Mouse (Mus musculus) embryonic facial prominence, embryonic 13.5 days (tissue): Measurements from ENCODE around the gene Adprm. TPM values are rescaled to one million over a fixed set of nuclear protein-coding genes. Genes with fewer than 3 reads are reported as not detected.

Experiments
- ATAC-seq: fragments of 200-750 bp; cut with Nextera tagmentation; 2 replicates; pipeline ENCODE4 v1.8.0; 2017; ENCODE audit warnings: low read depth; ENCODE audit not compliant: insufficient number of reproducible peaks, insufficient read depth, low FRiP score, low TSS enrichment
- H3K27ac ChIP-seq: fragments of 300-500 bp; sonication (generic); 2 replicates; pipeline ENCODE4 v1.5.1; 2015; ENCODE audit warnings: moderate library complexity, mild to moderate bottlenecking, inconsistent platforms
- H3K27me3 ChIP-seq: fragments of 300-500 bp; sonication (generic); 2 replicates; pipeline ENCODE4 v1.6.1; 2015; ENCODE audit warnings: mild to moderate bottlenecking, inconsistent platforms
- H3K36me3 ChIP-seq: fragments of 300-500 bp; sonication (generic); 2 replicates; pipeline ENCODE4 v1.6.1; 2015; ENCODE audit warnings: mild to moderate bottlenecking, inconsistent platforms
- H3K4me1 ChIP-seq: fragments of 300-500 bp; sonication (generic); 2 replicates; pipeline ENCODE4 v1.6.1; 2015; ENCODE audit warnings: inconsistent platforms
- H3K4me2 ChIP-seq: fragments of 300-500 bp; sonication (generic); 2 replicates; pipeline ENCODE4 v1.6.1; 2015; ENCODE audit warnings: moderate library complexity, mild to moderate bottlenecking, inconsistent platforms
- H3K4me3 ChIP-seq: fragments of 300-500 bp; sonication (generic); 2 replicates; pipeline ENCODE4 v1.5.1; 2015; ENCODE audit warnings: mild to moderate bottlenecking, inconsistent platforms
- H3K9ac ChIP-seq: fragments of 300-500 bp; sonication (generic); 2 replicates; pipeline ENCODE4 v1.6.1; 2015; ENCODE audit warnings: mild to moderate bottlenecking, inconsistent platforms
- H3K9me3 ChIP-seq: fragments of 300-500 bp; sonication (generic); 2 replicates; pipeline ENCODE4 v1.6.1; 2016; ENCODE audit warnings: inconsistent platforms
- WGBS: fragments of 180-500 bp; shearing (Covaris S2); methylation state at CpG from one replicate; pipeline ENCODE4 v1.1.7; 2015; ENCODE audit warnings: mixed read lengths; 5-methylcytosine and 5-hydroxymethylcytosine counted together
- microRNA-seq: library from miRNA; unstranded; fragments of <30 nt; microRNA quantifications from one replicate; pipeline ENCODE4, GENCODE M21; 2016
- polyA plus RNA-seq: library from polyadenylated mRNA; unstranded; fragments of >200 nt; fragmentation: Nextera tagmentation; extraction: Ambion mirVana; gene quantifications from 2 replicates; pipeline ENCODE4 v1.2.1, GENCODE M21; 2015

The Adprm gene
- polyA plus RNA-seq, 1 experiment from 2014 or later = 37.1 TPM

GRCm38 (mm10) chr11:66996446-66996845 lies 55.9 kb downstream of the Adprm start:
- H3K9ac ChIP-seq = no peak overlapping the region
- 73% methylated on average over 4 of the region's 4 CpGs for WGBS

GRCm38 (mm10) chr11:66993674-66994073 lies 58.7 kb downstream of the Adprm start:
- Histone ChIP-seq H3K9ac (no peak overlapping the region), H3K4me3 (no peak overlapping the region), H3K4me1 (peaks cover 3% of the 10 kb centered on the region; the same call in 1 of the 2 replicates), H3K9me3 (no peaks in the 10 kb centered on the region), H3K27me3 (no peaks in the 10 kb centered on the region), H3K27ac (no peak overlapping the region), H3K36me3 (no peaks in the 10 kb centered on the region), H3K4me2 (no peak overlapping the region)
- ATAC-seq = no peak
- 27% methylated on average over 1 of the region's 1 CpGs for WGBS

More at GRCm38 (mm10) chr11:66996446-66996845, 55.9 kb downstream of the Adprm start:
- H3K27me3 ChIP-seq = no peaks in the 10 kb centered on the region
- no peak overlapping the region for H3K27ac ChIP-seq
- no peak overlapping the region for H3K4me3 ChIP-seq
- peaks cover 12% of the 10 kb centered on the region; the same call in 1 of the 2 replicates for H3K4me1 ChIP-seq
- no peak for ATAC-seq
- H3K9me3 ChIP-seq = no peaks in the 10 kb centered on the region
- no peaks in the 10 kb centered on the region for H3K36me3 ChIP-seq
- H3K4me2 ChIP-seq = no peak overlapping the region

GRCm38 (mm10) chr11:66992150-66992549 lies 60.2 kb downstream of the Adprm start:
- 57% methylated on average over 2 of the region's 2 CpGs for WGBS
- ATAC-seq = no peak

More at GRCm38 (mm10) chr11:66992150-66992549, 60.2 kb downstream of the Adprm start:
- no peaks in the 10 kb centered on the region for H3K36me3 ChIP-seq
- H3K4me1 ChIP-seq = peaks cover 7% of the 10 kb centered on the region
- no peak overlapping the region for H3K27ac ChIP-seq
- H3K9ac ChIP-seq = no peak overlapping the region
- H3K27me3 ChIP-seq = no peaks in the 10 kb centered on the region
- no peak overlapping the region for H3K4me2 ChIP-seq
- no peaks in the 10 kb centered on the region for H3K9me3 ChIP-seq
- no peak overlapping the region for H3K4me3 ChIP-seq

Small RNA genes within 50 kb of the gene (microRNA-seq; reads per million reads assigned to microRNA genes)
- gene Mir6923 = not detected

Other genes starting within 250 kb of the Adprm start
- 0.51 and 0.92 TPM in 2 replicates for gene Pirt, start 140.6 kb downstream of the Adprm start, polyA plus RNA-seq
- gene Tmem238l, start 96.0 kb downstream of the Adprm start, polyA plus RNA-seq = not detected in 2 replicates
- gene Tmem220, start 27.4 kb downstream of the Adprm start, polyA plus RNA-seq = 1.3 and 1.4 TPM in 2 replicates
- 16.0 and 19.8 TPM in 2 replicates for gene Sco1, start 76 bp upstream of the Adprm start, polyA plus RNA-seq
- gene Myh3, start 25.7 kb upstream of the Adprm start, polyA plus RNA-seq = 9.2 and 10.5 TPM in 2 replicates
- 0.07 and 0.11 TPM in 2 replicates for gene Myh2, start 118.4 kb upstream of the Adprm start, polyA plus RNA-seq
- gene Myh1, start 147.5 kb upstream of the Adprm start, polyA plus RNA-seq = 0.06 and 0.17 TPM in 2 replicates
- gene Myh4, start 185.4 kb upstream of the Adprm start, polyA plus RNA-seq = 0.04 and 0.06 TPM in 2 replicates
- 2.2 and 2.8 TPM in 2 replicates for gene Myh8, start 224.5 kb upstream of the Adprm start, polyA plus RNA-seq